Mouse (Mus musculus) cerebellum, adult 2 months (tissue): ENCODE measurements around the gene Uba6. TPM values are rescaled to one million over a fixed set of nuclear protein-coding genes. Genes with fewer than 3 reads are reported as not detected.

ENCODE experiments used
- DNase-seq, 2 experiments: peaks; one replicate each; pipeline ENCODE4 v3.0.0; 2021
- H3K27ac ChIP-seq: fragments of 200-500 bp; 2 replicates; pipeline ENCODE4 v1.5.1; 2012; ENCODE audit warnings: low read length, control low read depth, inconsistent platforms; ENCODE audit not compliant: insufficient read depth
- H3K27me3 ChIP-seq: fragments of 200-500 bp; 2 replicates; pipeline ENCODE4 v1.6.1; 2012; ENCODE audit warnings: inconsistent platforms, mild to moderate bottlenecking, low read length, moderate library complexity; ENCODE audit not compliant: control insufficient read depth, insufficient read depth
- H3K4me1 ChIP-seq: fragments of 200-500 bp; 2 replicates; pipeline ENCODE4 v1.6.1; 2011; ENCODE audit warnings: low read length; ENCODE audit not compliant: control insufficient read depth, insufficient read depth
- H3K4me3 ChIP-seq: fragments of 200-500 bp; replicated peaks from 2 replicates; pipeline ENCODE3; 2011; ENCODE audit warnings: mild to moderate bottlenecking, low read depth, low read length, control low read depth; ENCODE audit not compliant: insufficient read depth
- CTCF ChIP-seq: fragments of 200-500 bp; IDR thresholded peaks from 2 replicates; pipeline ENCODE4 v1.5.1; 2011; ENCODE audit warnings: low read depth, mild to moderate bottlenecking, control low read depth, low read length, moderate library complexity, borderline replicate concordance; ENCODE audit not compliant: insufficient read depth
- POLR2A ChIP-seq: fragments of 200-500 bp; IDR thresholded peaks from 2 replicates; pipeline ENCODE4 v1.6.1; 2011; ENCODE audit warnings: low read length, control low read depth, borderline replicate concordance; ENCODE audit not compliant: insufficient read depth
- WGBS: fragments of 180-500 bp; shearing (Covaris S2); methylation state at CpG from one replicate; pipeline ENCODE4 v1.1.7; 2018; 5-methylcytosine and 5-hydroxymethylcytosine counted together
- polyA plus RNA-seq: library from polyadenylated mRNA; depleted of rRNA; stranded (reverse); fragments of >200 nt; gene quantifications from 2 replicates; pipeline ENCODE4 v1.2.3, GENCODE M21; 2012

Gene Uba6
- polyA plus RNA-seq, 1 experiment = 8.1 TPM

DNA sequence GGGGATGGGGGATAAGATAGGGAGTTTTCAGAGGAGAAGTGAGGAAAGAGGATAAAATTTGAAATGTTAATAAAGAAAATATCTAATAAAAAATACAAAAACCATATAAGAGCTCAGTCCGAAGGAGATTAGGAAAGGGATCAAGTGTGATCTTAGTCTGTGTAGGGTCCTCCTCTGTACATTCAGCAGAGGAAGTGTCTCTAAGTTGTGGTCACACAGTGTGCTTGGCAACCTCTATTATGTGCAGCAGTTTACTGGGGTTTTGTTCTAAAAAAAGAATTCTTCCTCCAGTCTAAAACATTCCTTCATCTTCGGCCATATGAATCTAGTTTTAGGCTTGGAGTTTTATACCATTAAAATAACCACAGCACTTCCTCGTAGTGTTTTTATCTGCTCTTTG is 73.6 kb downstream of the Uba6 start:
- no peak for TF ChIP-seq POLR2A
- no peak for TF ChIP-seq CTCF
- WGBS = 90% methylated on average over 3 of the region's 3 CpGs
- DNase-seq = no peak
- no peak overlapping the region for H3K4me3 ChIP-seq
- H3K27me3 ChIP-seq = no peaks in the 10 kb centered on the region
- H3K27ac ChIP-seq = no peak overlapping the region
- H3K4me1 ChIP-seq = no peaks in the 10 kb centered on the region

- Histone ChIP-seq H3K27me3 (no peaks in the 10 kb centered on the region), H3K27ac (no peak overlapping the region), H3K4me1 (no peaks in the 10 kb centered on the region), H3K4me3 (no peak overlapping the region)
- 90% methylated on average over 9 of the region's 9 CpGs for WGBS
- no peak for DNase-seq
- TF ChIP-seq CTCF (no peak), POLR2A (no peak)
These were observed 77.8 kb downstream of the Uba6 start for GRCm38 (mm10) chr5:86094754-86095153.

DNA sequence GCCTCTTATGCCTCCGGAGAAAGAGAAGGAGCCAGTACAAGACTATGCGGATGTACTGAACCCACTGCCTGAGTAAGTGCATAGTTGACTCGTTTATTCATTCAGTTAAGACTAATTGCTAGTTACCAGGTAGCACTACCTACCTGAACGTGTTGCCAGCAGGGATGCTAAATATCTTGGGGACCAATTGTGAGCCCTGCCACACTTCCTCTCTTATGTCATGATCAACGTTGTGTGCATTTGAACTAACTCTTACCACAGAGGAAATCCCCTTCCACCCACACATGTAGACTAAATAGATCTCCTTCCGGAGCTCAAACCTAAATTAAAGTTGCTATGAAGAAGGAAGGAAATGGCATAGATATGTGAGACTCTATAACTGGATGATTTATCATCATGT is 85.9 kb downstream of the Uba6 start:
- TF ChIP-seq CTCF = no peak
- no peak for TF ChIP-seq POLR2A
- Histone ChIP-seq H3K27ac (no peak overlapping the region), H3K27me3 (no peaks in the 10 kb centered on the region), H3K4me1 (no peaks in the 10 kb centered on the region), H3K4me3 (no peak overlapping the region)
- no peak for DNase-seq
- 77% methylated on average over 6 of the region's 6 CpGs for WGBS

DNA sequence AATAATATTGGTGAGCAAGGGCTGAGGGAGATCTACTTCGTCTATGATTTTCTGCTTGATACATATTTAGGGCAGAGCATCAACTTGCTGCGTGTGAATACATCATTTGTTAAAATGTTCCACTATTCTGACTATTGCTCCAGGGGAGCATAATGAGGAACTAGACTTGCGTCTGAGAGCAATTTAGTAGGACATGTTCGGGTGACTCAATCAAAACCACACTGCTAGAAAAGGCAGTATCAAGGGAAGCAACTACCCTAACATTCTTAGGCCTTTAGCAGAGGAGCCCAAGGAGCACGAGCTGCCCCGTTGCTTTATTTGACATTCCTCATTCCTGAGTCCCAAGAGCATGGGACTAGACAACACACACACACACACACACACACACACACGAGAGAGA is 87.6 kb downstream of the Uba6 start:
- WGBS = 83% methylated on average over 7 of the region's 7 CpGs

DNA sequence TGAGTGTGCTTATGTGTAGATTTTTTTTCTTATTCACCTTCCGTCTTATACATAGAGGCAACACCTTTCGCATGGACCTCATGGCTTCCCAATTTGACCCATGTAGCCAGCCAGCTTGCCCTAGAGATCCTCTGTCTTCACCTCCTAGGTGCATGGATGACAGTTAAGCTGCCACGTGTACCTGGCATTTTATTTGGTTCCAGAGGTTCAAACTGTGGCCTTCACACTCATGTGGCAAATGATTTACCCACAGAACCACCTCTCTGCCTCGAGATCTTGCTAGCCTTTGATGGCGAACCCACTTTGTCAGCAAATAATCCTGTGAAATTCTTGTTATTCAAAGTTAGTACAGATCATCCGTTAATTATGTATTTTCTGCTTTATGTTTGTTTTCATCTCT is 88.6 kb downstream of the Uba6 start:
- 81% methylated on average over 6 of the region's 6 CpGs for WGBS
- TF ChIP-seq POLR2A (no peak), CTCF (no peak)
- H3K4me1 ChIP-seq = no peaks in the 10 kb centered on the region

More for the DNA sequence above, 87.6 kb downstream of the Uba6 start:
- Histone ChIP-seq H3K27ac (no peak overlapping the region), H3K27me3 (no peaks in the 10 kb centered on the region), H3K4me3 (no peak overlapping the region), H3K4me1 (no peaks in the 10 kb centered on the region)
- no peak for DNase-seq
- no peak for TF ChIP-seq POLR2A
- TF ChIP-seq CTCF = no peak

DNA sequence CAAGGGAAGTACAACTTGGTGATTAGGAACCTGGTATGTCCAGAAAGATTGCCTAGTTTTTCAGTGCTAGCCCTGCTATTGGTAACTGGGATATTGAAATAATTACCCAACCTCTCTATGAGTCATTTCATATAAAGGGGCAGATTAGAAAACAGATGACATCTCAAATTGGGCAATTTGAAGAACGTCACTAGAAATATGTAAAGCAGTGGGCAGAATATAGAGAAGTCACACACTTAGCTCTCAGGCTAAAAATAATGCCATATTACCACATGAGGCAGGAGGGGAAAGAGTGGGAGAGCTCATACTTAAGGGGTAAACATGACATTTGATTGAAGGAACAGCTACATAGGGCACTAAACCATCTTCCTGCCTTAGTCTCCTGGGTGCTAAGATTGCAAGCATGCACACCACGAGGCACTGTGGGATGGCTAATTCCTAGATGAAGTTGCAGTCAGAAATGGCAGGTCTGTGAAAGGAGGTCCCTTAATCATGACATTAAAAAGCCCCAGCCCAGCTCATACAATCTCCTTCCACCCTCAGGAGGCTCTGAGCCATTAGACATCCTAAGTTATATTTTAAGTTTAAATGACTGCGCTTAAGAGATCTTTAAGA is 93.8 kb downstream of the Uba6 start:
- 78% methylated on average over 3 of the region's 3 CpGs for WGBS

More for the DNA sequence above, 88.6 kb downstream of the Uba6 start:
- Histone ChIP-seq H3K27me3 (no peaks in the 10 kb centered on the region), H3K4me3 (no peak overlapping the region), H3K27ac (no peak overlapping the region)
- DNase-seq = no peak

DNA sequence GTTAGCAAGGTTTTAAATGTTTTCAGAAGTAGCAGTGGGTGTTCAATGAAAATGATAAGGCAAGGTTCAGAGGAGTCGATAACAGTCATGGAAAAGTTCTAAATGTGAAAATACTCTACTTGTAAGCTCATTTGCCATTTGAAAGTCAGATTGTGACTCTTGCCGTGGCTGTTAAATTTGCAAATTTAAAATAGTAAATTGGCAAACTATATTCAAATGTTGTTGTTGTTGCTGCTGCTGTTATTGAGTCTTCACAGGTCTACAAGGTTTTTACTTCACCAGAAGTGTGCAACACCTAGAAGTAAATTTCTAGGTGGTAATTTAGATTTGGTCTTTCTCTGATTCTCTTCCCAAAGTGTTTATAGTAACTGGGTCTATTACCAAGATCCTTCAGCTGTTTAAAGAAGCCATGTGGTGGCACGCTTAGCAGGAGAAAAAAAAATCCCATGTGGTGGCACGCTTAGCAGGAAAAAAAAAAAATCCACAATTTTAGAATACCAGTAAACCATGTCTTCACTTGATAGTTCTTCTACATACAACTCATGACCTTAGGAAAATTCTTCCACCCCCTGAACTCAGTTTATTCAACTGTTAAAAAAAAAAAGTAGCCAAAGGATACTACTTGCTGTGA is 99.7 kb downstream of the Uba6 start:
- H3K4me1 ChIP-seq = no peaks in the 10 kb centered on the region
- no peak for TF ChIP-seq CTCF
- no peak for TF ChIP-seq POLR2A
- H3K27ac ChIP-seq = no peak overlapping the region
- no peak for DNase-seq
- no peak overlapping the region for H3K4me3 ChIP-seq
- WGBS = 84% methylated on average over 4 of the region's 4 CpGs
- H3K27me3 ChIP-seq = no peaks in the 10 kb centered on the region

More for the DNA sequence above, 93.8 kb downstream of the Uba6 start:
- H3K4me1 ChIP-seq = no peaks in the 10 kb centered on the region
- no peaks in the 10 kb centered on the region for H3K27me3 ChIP-seq
- no peak overlapping the region for H3K4me3 ChIP-seq
- no peak for DNase-seq
- TF ChIP-seq CTCF = no peak
- no peak for TF ChIP-seq POLR2A
- no peak overlapping the region for H3K27ac ChIP-seq

GRCm38 (mm10) chr5:86071538-86071937 is 101.1 kb downstream of the Uba6 start, which contains the start of gene Stap1:
Gene Stap1 (plus strand): TSS chr5:86071746.
- WGBS = 79% methylated on average over 7 of the region's 7 CpGs
- no peak within 1 kb of the TSS for H3K27ac ChIP-seq
- no peak for DNase-seq
- H3K27me3 ChIP-seq = no peaks in the 10 kb centered on the region
- TF ChIP-seq POLR2A (no peak), CTCF (no peak)
- H3K4me3 ChIP-seq = no peak within 1 kb of the TSS
- no peaks in the 10 kb centered on the region for H3K4me1 ChIP-seq
